Mouse (Mus musculus) c-Kit-negative CD71-positive TER-119-positive erythroid progenitor cells, embryonic 14.5 days (primary cell): Measurements from ENCODE around the gene Vav1.

Experiments
- DNase-seq: peaks from one replicate; pipeline ENCODE4 v3.0.0-alpha.2; 2013; ENCODE audit warnings: low read depth, low spot score

The Vav1 gene

DNA sequence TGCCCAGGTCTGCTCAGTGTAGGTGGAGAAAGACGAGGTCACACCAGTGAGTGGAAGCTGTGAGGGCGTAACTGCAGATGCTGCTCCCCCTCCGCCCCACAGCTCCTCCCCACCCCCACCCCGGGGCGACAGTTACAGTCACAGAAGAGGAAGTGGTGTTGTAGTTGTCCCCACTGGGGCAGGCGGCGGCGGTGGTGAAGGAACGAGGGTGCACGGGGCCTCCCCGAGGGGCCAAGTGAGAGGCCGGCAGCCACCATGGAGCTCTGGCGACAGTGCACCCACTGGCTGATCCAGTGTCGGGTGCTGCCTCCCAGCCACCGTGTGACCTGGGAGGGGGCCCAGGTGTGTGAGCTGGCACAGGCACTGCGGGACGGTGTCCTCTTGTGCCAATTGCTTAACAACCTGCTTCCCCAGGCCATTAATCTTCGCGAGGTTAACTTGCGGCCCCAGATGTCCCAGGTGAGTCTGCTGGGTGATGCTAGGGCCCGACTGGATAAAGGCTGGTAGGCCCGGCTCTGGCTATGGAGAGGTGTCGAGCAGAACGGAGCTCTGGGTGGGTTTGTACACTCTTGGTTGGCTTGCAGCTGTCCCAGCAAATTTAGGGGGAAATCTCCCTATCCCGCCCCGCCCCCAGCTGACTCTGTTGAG is at the start of gene Vav1:
Gene Vav1, plus strand, starts transcription at position 158 of the 648 bp plus-strand sequence.
- DNase-seq = no peak

DNA sequence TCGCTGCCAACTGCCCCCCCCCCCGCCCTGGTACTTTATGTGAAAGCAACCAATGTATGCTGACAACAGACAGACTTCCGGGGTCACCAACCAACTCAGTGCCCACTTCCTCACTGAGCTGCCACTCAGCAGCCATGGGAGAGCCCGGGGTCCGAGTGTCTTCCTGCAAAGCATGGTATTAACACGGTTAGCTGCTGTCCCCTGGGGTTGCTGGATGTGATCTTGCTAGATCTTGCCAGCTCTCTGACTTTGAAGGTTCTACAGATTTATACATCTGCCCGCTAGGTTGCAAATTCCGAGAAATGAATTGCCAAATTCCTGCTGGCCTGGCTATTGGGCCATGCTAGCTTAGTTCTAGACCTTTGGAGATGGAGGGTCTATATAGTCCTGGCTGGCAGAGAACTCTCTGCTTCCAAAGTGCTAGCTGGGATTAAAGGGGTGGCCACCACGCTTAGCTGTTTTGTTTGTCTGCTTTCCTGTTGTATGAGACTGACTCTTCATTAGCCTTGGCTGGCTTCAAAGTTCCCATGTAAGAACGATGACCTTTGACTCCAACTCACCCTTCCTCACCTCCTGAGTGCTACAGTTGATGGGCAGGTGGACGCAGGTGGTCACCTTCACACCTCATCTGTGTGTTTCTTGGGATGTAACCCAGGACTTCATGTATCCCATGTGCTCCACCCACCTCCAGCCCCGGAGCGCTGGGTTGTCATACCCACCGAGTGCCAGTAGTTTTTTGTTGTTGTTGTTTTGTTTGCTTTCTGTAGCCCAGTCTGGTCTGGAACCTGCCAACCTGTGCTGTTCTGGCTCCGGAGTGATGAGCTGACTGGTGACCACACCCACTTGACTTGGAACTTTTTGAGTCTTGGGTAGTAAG is 48.8 kb upstream of the Vav1 start:
- DNase-seq = no peak

DNA sequence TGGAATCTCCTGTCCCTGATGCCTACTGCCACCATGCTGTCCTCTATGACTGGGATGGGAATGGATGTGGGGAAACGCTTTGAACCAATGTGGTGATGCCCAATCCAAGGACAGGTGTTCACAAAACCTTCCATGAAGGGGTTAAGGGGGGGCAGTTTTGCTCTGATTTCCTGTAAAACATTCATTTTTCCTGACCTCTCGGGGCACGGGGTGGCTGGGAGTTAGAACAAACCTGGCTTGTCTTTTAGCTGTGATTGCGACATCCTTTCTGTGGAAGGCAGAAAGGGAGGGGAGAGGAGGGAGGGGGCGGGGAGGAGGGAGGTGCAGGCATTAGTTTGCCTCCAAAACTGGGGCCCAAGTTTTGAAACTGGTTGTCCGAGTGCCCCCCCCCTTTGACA is 48.2 kb upstream of the Vav1 start:
- no peak for DNase-seq

DNA sequence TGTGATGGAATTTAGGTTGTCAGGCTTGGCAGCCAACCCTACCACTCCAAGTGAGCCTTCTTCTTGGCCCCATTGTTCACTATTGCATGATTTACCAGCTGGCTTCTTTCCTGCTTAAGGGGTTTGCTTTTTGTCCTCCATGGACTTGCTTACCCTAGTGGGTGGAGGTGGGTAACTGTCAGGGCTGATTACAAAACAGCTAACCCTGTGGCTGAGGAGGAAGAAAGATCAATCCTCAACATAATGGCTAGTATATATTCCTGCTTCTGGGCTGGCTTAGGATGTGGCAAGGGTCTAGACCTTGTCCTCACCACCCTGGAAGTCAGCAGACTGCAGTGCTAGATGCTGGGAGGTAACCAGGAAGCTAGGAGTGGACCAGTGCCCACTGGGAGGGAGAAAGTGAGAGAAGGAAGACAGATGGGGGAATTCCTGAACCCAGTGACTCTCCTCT is 47.6 kb upstream of the Vav1 start:
- no peak for DNase-seq

DNA sequence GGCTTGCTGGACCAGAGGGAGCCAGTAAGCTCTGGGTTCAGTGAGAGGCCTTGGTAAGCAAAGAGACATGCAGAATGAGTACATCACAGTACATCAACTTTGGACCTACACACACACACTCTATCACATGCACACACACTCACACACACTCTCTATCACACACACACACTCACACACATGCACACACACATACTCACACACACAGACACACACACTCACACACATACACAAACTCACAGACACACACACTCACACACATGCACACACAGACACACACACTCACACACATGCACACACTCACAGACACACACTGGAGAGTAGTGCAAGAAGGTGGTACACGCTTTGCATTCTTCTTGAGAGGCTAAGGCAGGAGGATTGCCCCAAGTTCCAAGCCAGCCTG is 46.7 kb upstream of the Vav1 start:
- no peak for DNase-seq

DNA sequence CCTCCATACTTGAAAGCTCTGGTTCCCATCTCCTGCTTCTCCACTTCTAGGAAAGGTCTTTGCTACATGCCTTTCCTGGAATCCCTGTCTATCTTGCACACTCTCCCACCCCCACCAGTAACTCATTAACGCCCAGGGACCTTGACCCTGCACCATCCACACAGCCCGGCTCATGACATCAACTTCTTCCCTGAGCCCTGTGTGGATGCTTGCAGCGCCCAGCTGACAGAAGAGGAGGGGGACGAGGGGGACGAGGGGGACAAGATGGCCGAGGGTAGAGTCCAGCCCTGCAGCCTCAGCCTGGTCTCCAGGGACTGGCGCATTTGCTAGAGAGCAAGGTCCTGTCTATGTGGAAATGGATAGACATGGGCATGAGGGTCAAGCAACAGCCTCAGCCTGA is 45.9 kb upstream of the Vav1 start:
- no peak for DNase-seq

DNA sequence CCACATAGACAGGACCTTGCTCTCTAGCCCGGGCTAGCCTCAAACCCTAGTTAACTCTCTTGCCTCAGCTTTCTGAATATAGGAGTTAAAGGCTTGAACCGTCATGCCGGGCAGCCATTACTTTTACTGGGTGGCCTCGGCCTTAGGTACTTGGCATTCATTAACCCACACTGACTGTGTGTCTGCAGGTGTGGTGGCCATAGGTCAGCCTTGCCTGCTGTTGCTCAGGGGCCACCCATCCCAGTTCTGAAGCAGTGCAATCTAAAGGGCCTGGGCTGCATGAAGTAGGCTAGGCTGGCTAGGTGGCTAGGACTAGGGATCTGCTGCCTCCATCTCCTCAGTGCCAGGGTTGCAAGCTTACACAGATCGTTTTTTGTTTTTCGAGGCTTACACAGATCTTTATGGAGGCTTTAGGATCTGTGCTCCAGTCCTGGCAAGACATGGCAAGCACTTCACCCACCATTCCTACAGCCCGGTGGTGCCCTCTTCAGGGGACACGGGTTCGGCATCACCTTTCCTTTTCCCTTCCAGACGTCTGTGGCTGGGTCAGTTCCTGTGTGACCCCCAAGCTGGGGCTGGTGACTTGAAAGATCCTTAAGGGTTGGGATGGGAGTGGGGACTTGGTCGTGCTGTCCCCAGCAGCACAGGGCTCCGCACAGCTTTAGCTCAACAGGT is 44.5 kb upstream of the Vav1 start:
- DNase-seq = no peak

DNA sequence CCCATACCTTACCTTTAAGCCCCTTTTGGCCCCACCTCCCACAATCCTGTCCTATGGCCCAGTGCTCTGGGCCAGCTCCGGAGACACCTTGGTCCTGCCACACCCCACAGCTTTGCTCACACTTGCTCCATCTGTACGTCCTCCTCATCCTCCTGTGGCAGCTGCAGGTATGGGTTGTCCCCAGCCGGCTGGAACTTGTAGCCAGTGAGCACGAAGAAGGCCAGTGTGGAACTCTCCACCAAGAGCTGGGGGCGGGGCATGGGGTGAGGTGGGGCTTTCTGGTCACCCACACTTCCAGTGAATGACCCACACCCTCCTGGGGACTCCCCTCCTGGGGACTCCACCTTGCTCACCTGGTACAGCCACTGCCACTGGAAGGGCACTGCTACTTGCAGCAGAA is 43.1 kb upstream of the Vav1 start:
- no peak for DNase-seq

DNA sequence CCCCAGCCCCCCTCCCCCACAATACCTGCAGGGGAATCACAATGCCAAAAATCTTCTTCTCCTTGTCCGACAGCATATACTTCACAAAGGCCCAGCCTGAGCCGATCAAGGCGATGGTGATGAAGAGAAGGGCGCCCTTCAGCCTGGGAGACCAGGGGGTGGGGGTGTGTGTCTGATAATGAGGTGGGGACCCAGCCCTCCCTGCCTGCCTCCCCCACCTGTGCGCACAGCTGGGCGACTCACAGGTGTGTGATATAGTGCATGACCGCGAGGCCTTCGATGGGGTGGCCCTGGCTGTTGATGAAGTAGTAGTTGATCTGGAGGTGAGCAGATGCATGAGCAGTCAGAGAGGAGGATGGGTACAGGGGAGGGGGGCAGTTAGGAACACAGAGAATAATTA is 41.7 kb upstream of the Vav1 start:
- no peak for DNase-seq

DNA sequence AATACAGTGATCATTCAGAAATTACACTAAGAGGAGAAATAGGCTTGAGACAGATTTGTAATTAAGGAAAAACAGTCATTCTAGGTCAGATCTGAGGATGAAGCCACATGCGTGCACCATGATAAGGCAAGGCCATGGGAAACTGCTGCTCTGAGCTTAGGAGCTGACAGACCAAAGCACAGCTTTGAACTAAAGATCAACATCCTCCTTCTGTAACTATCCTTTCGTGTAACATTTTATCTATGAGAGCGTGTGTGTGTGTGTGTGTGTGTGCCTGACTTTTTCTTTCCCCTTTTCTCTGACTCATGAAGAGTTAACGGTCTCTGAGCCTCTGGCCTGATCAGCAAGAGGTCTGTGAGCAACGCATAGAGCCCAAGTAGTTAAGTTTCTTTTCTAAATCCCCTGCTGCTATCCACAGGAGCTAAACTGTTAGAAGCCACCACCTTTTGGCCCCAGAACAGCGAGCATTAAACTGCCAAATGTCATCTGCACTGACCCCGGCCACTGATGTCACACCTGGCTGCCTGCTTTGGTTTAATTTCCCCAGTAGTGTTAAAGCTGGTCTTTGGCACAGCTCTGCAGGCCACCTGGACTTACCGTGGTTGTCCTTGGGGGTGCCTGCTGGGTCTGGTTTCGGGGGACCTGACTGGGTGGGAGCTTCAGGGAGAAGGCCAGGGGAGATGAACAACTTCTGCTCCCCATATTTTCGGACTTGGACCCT is 35.1 kb upstream of the Vav1 start:
- DNase-seq = no peak

DNA sequence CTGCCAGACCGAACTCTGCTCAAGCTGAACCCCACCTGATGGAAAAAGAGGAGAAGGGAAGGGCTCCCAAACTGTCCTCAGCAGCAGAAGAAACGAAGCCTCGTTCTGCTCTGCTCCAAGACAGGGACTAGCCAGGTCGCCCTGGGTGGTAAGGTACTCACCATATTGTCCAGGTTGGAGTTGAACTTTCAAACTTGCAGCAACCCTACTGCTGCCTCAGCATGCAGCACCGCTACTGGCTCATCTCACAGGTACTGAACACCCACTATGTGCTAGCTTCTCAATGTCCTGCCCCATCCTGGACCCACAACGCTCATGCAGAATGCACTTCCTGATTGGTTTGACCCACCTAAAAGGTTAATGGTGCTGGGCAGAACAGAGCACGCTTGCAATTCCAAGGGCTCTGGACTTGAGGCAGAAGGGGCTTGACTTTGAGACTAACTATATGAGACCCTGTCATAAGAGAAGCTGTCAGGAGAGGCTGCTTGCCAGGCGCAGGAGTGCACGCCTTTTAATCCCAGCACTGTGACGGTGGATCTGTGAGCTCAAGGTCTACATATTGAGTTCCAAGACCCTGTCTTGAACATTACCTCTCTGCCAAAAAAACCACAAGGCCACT is 33.5 kb upstream of the Vav1 start:
- DNase-seq = no peak

DNA sequence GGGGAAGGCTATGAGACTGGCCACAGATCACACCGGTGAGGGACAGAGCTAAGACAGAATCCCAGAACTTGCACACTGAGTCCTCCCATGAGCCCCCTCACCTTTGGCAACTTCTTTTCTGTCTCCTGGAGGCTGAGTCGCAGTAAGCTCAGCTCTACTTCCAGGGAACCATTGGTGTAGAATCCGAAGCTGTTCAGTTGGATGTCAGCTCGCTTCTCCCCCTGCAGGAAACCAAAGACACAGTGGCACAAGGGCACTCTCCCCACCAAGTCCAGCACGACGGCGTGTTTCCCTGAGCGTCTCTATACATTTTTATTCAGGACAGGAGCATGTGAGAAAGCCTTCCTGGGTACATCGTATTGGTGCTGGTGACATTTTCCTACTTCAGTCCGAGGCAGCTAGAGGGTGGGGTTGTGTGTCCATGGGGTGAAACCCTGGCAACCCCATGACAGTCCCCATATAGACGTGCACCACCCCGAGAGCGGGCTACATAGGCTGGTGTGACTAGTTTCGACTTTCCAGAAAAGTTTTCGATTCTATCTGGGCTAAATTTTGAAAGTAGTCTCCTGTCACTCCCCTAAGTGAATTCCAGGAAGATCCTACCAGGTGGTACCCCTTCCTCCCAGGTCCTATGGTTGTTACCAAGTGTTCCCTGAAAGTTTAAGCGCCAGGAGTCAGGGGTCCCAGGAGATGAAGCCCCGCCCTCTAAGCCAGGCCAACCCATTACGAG is 32.1 kb upstream of the Vav1 start:
- no peak for DNase-seq

DNA sequence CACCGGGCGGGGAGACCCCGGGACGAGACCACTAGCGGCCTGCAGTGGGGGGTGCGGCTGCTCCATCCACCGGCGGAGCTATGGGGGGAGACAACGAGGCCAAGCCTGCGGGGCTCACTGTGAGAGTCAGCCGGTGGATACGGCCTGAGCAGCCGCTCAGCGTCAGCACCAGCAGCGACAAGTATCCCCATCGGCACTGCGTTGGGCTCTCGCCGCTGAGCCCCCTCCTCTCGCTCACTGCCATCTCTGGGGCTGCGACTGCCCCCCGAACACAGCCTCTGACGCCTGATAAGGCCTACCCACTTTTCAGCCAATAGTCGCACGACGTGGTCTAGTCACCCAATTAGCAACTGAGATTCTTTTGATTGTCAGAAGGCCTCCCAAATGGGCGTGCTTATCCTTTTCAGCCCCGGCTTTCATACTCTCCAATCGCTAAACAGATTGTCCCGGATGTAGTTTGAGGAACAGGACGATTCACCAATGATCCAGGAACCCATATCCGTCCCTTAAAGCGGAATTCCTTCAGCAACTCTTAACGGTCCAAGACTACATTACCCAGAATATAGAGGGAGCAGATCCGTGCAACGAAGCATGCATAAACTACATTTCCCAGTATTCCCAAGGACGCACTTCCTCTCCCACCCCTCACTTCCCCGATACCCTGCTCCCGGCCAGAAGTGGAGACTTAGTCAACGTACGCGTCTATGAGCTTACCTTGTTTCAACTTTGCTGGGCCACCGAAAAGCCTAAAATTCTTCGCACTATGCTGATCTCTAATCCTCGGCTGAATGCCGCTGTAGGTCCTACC is 31.3 kb upstream of the Vav1 start:
- peak; percentile 93 for DNase-seq

DNA sequence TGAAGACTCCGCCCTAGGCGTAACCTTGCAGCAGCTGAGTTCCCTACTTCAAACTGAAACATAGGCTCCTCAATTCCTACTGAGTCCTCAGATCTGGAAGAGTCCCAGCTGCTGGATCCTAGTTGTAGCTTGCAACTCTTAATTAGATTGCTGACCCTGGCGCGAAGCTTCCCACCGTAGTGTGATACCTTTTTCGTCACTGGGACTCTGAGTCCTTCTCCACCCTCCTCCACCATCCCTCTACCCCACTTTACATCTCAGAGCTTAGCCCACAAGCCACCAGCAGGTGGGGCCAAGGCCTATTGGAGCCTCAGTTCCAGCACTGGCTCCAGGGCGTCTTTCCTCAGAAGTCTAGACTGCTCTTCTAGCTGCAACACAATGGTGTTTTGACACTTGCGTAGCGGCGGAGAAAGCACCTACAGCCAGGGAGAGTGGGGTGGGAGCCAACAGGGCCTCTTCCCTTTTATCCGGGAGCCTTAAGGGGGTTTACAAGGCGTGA is 30.6 kb upstream of the Vav1 start, which contains the start of gene Gpr108:
Gene Gpr108, minus strand, starts transcription at position 246 of the 499 bp plus-strand sequence.
- peak; percentile 71 for DNase-seq

DNA sequence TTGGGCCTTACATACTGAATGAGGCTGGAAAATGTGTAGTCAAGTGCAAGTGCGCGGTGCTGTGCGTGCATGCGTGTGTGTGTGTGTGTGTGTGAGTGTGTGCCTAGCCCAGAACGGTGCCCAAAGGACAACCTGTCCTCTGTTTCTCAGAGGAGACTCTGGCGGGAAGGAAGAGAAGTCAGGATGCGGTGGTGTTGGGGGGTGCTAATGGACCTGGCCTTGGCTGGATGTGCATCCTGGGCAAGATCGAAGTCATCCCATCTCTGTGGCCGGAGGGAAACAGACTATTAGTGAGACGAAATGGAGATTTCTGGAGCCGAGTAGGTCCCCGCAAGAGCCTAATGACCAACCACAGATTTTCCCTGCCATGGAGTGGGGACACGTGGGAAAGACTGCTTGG is 30.1 kb upstream of the Vav1 start:
- no peak for DNase-seq

DNA sequence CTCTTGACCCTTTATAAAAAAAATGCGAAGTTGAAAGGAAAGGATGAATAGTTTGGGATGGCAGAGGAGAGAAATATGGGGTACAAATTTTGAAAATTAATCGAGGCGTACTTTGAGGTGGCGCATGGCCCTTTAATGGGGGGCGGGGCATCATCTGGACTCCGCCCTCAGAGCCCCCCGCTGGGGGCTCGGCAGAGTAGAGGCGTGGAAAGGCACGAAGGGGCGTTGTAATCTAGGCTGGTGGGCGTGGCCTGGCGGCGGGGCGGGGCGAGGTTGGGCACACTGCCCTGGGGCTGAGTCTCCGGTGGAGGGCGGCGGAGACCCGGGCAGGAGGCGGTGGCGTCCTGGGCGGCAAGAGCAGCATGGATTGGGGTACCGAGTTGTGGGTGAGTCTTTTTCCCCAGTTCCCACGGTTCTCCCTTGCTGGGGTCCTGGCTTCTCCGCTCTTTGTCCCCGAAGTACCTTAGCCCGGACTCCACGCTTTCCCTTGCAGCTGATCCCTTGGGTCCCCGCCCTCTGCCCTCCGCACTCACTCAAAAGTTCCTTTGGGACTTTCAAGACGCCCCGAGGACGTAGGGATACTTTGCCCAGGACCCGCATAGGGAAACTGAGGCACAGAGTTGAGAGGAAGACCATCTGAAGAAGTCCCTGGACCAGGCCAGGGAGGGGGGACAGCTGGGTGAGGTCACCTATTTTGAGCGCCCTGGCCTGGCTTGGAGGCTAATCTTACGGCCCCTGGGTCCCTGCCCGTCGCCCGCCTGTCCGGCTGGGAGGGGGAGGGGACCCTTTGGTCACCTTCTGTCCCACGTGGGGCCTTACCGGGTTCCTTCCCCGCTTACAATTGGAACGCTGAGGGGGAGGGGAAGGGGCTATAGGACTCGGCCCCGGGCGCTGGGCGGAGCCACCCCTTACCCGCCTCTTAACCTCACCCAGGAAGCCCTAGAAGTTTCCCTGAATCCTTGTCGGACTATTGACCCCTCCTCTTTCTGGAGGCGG is 29.4 kb upstream of the Vav1 start, which contains the start of gene Trip10:
Gene Trip10, plus strand, starts transcription at position 270 of the 996 bp plus-strand sequence.
- peak; percentile 65 for DNase-seq

DNA sequence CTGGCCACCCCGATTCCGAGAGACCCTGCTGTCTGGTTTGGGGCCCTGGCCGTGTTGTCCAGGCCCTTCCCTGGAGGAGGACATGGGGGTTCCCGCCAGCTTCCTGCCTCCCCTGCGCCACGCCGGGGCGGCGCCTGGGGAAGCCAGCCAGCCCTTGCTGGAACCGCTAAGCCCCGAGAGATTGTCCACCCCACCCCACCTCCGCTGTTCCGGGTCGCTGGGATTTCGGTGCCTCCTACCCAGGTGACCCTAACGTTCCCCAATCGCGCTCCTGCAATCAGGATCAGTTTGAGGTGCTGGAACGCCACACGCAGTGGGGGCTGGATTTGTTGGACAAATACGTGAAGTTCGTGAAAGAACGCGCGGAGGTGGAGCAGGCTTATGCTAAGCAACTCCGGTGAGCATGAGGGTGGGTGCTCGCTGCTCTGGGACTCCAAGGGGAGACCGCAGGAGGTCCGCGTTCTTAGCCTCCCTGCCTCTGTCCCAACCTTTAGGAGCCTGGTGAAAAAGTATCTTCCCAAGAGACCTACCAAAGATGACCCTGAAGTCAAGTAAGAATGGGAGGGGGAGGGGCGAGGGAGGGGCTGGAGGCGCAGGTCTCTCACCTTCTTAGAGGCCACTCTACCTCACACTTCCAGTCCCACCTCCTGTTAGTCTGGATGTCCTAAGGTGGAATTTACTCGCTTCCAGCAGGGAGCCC is 28.3 kb upstream of the Vav1 start:
- DNase-seq = no peak

DNA sequence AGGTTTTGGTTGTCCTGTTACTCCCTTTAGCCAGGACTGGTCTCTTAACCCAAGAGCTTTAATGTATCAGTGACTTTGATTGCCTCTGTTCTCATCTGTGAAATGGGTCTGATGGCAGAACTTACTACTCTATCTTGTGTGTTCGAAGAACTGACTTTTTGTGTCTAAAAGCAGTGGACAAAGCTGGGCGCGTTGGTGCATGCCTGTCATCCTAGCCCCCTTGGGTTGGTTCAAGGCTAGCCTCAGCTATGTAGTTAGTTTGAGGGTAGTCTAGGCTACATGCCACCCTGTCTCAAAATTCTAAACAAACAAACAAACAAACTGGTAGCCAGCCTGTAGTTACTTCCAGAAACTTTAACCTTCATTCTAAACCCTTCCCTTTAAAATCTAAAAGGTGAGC is 27.5 kb upstream of the Vav1 start:
- no peak for DNase-seq
